Mouse (Mus musculus) neural tube, embryonic 14.5 days (tissue): ENCODE measurements around the gene Scg5. TPM values are rescaled to one million over a fixed set of nuclear protein-coding genes. Genes with fewer than 3 reads are reported as not detected.

ENCODE experiments used
- ATAC-seq: fragments of 200-750 bp; cut with Nextera tagmentation; 2 replicates; pipeline ENCODE4 v1.8.0; 2017; ENCODE audit warnings: low read depth, mild to moderate bottlenecking, moderate TSS enrichment, moderate library complexity
- H3K27ac ChIP-seq: fragments of 300-500 bp; sonication (generic); 2 replicates; pipeline ENCODE4 v1.5.1; 2014; ENCODE audit warnings: low read depth, mild to moderate bottlenecking, control low read depth, low read length, moderate library complexity, mixed read lengths
- H3K27me3 ChIP-seq: fragments of 300-500 bp; sonication (generic); 2 replicates; pipeline ENCODE4 v1.6.1; 2014; ENCODE audit warnings: low read length; ENCODE audit not compliant: control insufficient read depth, insufficient read depth
- H3K36me3 ChIP-seq: fragments of 300-500 bp; sonication (generic); 2 replicates; pipeline ENCODE4 v1.6.1; 2014; ENCODE audit warnings: low read length, mixed read lengths; ENCODE audit not compliant: control insufficient read depth, insufficient read depth
- H3K4me1 ChIP-seq: fragments of 300-500 bp; sonication (generic); 2 replicates; pipeline ENCODE4 v1.6.1; 2014; ENCODE audit warnings: low read length; ENCODE audit not compliant: control insufficient read depth, insufficient read depth
- H3K4me2 ChIP-seq: fragments of 300-500 bp; sonication (generic); 2 replicates; pipeline ENCODE4 v1.6.1; 2014; ENCODE audit warnings: mild to moderate bottlenecking, low read depth, low read length, control low read depth
- H3K4me3 ChIP-seq: fragments of 300-500 bp; sonication (generic); 2 replicates; pipeline ENCODE4 v1.5.1; 2014; ENCODE audit warnings: low read depth, low read length, control low read depth, mixed read lengths
- H3K9ac ChIP-seq: fragments of 300-500 bp; sonication (generic); replicated peaks from 2 replicates; pipeline ENCODE4 v1.6.1; 2014; ENCODE audit warnings: low read depth, mild to moderate bottlenecking, control low read depth, low read length, mixed read lengths
- H3K9me3 ChIP-seq: fragments of 300-500 bp; sonication (generic); 2 replicates; pipeline ENCODE4 v1.6.1; 2016; ENCODE audit warnings: low read length; ENCODE audit not compliant: control insufficient read depth
- WGBS: fragments of 180-500 bp; shearing (Covaris S2); extraction: QIAGEN DNeasy Blood & Tissue Kit; methylation state at CpG from one replicate; pipeline ENCODE4 v1.1.7; 2014; 5-methylcytosine and 5-hydroxymethylcytosine counted together
- polyA plus RNA-seq: library from polyadenylated mRNA; unstranded; fragments of >200 nt; fragmentation: Nextera tagmentation; extraction: Ambion mirVana; gene quantifications from 2 replicates; pipeline ENCODE4 v1.2.1, GENCODE M21; 2014

Gene Scg5
- polyA plus RNA-seq, 1 experiment from 2014 or later, result 315 TPM

GRCm38 (mm10) chr2:113728581-113728980, 100.3 kb downstream of the Scg5 start:
- H3K4me2 ChIP-seq, result no peak overlapping the region
- no peaks in the 10 kb centered on the region for H3K9me3 ChIP-seq
- H3K9ac ChIP-seq, result no peak overlapping the region
- no peaks in the 10 kb centered on the region for H3K36me3 ChIP-seq
- no peak overlapping the region for H3K27ac ChIP-seq
- H3K27me3 ChIP-seq, result no peaks in the 10 kb centered on the region
- WGBS, result 93% methylated on average over 3 of the region's 3 CpGs
- no peak for ATAC-seq
- H3K4me1 ChIP-seq, result no peaks in the 10 kb centered on the region
- no peak overlapping the region for H3K4me3 ChIP-seq

Other genes starting within 250 kb of the Scg5 start
- 2.3 and 2.8 TPM in 2 replicates for gene Grem1, start 70.5 kb downstream of the Scg5 start, polyA plus RNA-seq
- gene Arhgap11a, start 19.5 kb upstream of the Scg5 start, polyA plus RNA-seq, result 0.48 and 0.81 TPM in 2 replicates
- gene Gjd2, start 184.5 kb upstream of the Scg5 start, polyA plus RNA-seq, result 5.7 and 7.2 TPM in 2 replicates
- gene Actc1, start 224.4 kb upstream of the Scg5 start, polyA plus RNA-seq, result 5.4 and 10.0 TPM in 2 replicates